Mouse (Mus musculus) lung, postnatal 0 days (tissue): ENCODE results near the gene Bricd5.

ENCODE experiments used
- CTCF ChIP-seq: IDR thresholded peaks from 2 replicates; pipeline ENCODE4 v1.5.1; 2016; ENCODE audit warnings: antibody characterized with exemption, mild to moderate bottlenecking
- EP300 ChIP-seq: IDR thresholded peaks from 2 replicates; pipeline ENCODE4 v1.6.1; 2016; ENCODE audit warnings: antibody characterized with exemption, mild to moderate bottlenecking, control low read depth

- TF ChIP-seq CTCF, result peak; percentile 49
- TF ChIP-seq EP300, result no peak
Observed at GRCm38 (mm10) chr17:24441148-24441547, 32.5 kb upstream of the Bricd5 start.
